ENCODE assay signal across 20 mouse cellular contexts in genomic region chr4:59894977-59895575, GRCm38 (mm10). TPM values are rescaled to one million over a fixed set of nuclear protein-coding genes. Genes with fewer than 3 reads are reported as not detected.
DNase-seq lines count a peak whose midpoint lies in the region; ATAC-seq and TF ChIP-seq lines count a peak whose summit lies in the region.
"Had no signal": no experiment of that assay in that cellular context is flagged by ENCODE, and none has a peak within 500 bp of the region (broad histone marks: within the 10 kb centered on the region; RNA-seq: fewer than 3 reads in every experiment).

No protein-coding gene starts in this region.

- H3K27me3 ChIP-seq in heart, embryonic 10.5 days (ENCODE audit: insufficient read depth, poor library complexity, severe bottlenecking) = no peaks in the 10 kb centered on the region
- H3K27me3 ChIP-seq in heart, embryonic 11.5 days (ENCODE audit: control insufficient read depth, insufficient read depth, low read length) = no peaks in the 10 kb centered on the region
- H3K27me3 ChIP-seq: intestine, embryonic 15.5 days; neural tube, embryonic 12.5 days had no signal

- no peak overlapping the region for H3K4me3 ChIP-seq in heart, embryonic 10.5 days
- H3K4me3 ChIP-seq in heart, embryonic 11.5 days (ENCODE audit: low read depth, low read length) = no peak overlapping the region
- no peak overlapping the region for H3K4me3 ChIP-seq in bone marrow macrophage, adult 2 months (ENCODE audit: insufficient read depth, low read length)
- H3K4me3 ChIP-seq: forebrain, embryonic 10.5 days; intestine, embryonic 15.5 days; neural tube, embryonic 12.5 days had no signal

- TF ChIP-seq CTCF in bone marrow macrophage, adult 2 months (IDR thresholded peaks at IDR 0.05; ENCODE audit: low read depth, low read length) = no peak

- H3K36me3 ChIP-seq in heart, embryonic 10.5 days = peaks cover 22% of the 10 kb centered on the region
- no peaks in the 10 kb centered on the region for H3K36me3 ChIP-seq in heart, embryonic 11.5 days (ENCODE audit: control insufficient read depth, insufficient read depth, low read length)
- H3K36me3 ChIP-seq: intestine, embryonic 15.5 days had no signal

- peaks cover 40% of the 10 kb centered on the region for H3K4me1 ChIP-seq in heart, embryonic 10.5 days
- H3K4me1 ChIP-seq in heart, embryonic 11.5 days (ENCODE audit: control insufficient read depth, insufficient read depth, low read length) = peaks cover 33% of the 10 kb centered on the region
- H3K4me1 ChIP-seq in bone marrow macrophage, adult 2 months (ENCODE audit: control insufficient read depth, insufficient read depth, low read length) = peaks cover 24% of the 10 kb centered on the region
- H3K4me1 ChIP-seq: forebrain, embryonic 10.5 days; intestine, embryonic 15.5 days; neural tube, embryonic 12.5 days had no signal

- WGBS in heart, embryonic 10.5 days = 90% methylated on average over 3 of the region's 3 CpGs
- WGBS in heart, embryonic 11.5 days (ENCODE audit: insufficient replicate concordance) = 79% methylated on average over 3 of the region's 3 CpGs

- ATAC-seq in heart, embryonic 11.5 days (replicated peaks; ENCODE audit: insufficient number of reproducible peaks, low FRiP score, low TSS enrichment) = no peak
- ATAC-seq in megakaryocyte progenitor cell, adult 5-6 weeks (replicated peaks; ENCODE audit: poor library complexity) = peak; percentile 71
- ATAC-seq: intestine, embryonic 15.5 days; midbrain, embryonic 16.5 days had no signal

- DNase-seq in heart, embryonic 10.5 days (ENCODE audit: low spot score) = no peak
- peak; percentile 42 for DNase-seq in thymus, postnatal 0 days (ENCODE audit: low spot score)
- DNase-seq in thymus, postnatal 14 days = no peak
- DNase-seq in retina, embryonic 14.5 days (ENCODE audit: low spot score) = no peak
- no peak for DNase-seq in urinary bladder, adult 18-20 months (ENCODE audit: low spot score in 2 of 2)
- DNase-seq: adrenal gland, adult 8-10 months; cerebellum, postnatal 14 days; lung, postnatal 36 days had no signal

- no peaks in the 10 kb centered on the region for H3K9me3 ChIP-seq in heart, embryonic 10.5 days
- no peaks in the 10 kb centered on the region for H3K9me3 ChIP-seq in heart, embryonic 11.5 days (replicated peaks; ENCODE audit: control insufficient read depth, low read length)
- H3K9me3 ChIP-seq: forebrain, embryonic 10.5 days; intestine, embryonic 15.5 days; neural tube, embryonic 12.5 days had no signal

- H3K4me2 ChIP-seq in heart, embryonic 11.5 days = no peak overlapping the region
- H3K4me2 ChIP-seq: intestine, embryonic 15.5 days; neural tube, embryonic 12.5 days had no signal

- peak overlapping the region; percentile 62; the same call in 1 of the 2 replicates for H3K27ac ChIP-seq in heart, embryonic 10.5 days
- H3K27ac ChIP-seq in heart, embryonic 11.5 days (ENCODE audit: low read depth, low read length) = no peak overlapping the region
- peak overlapping the region; percentile 22 for H3K27ac ChIP-seq in bone marrow macrophage, adult 2 months (ENCODE audit: insufficient read depth, low read depth, low read length)
- H3K27ac ChIP-seq: forebrain, embryonic 10.5 days; intestine, embryonic 15.5 days; liver, embryonic 14.5 days; neural tube, embryonic 12.5 days had no signal

- H3K9ac ChIP-seq in heart, embryonic 11.5 days (ENCODE audit: low read depth, low read length) = no peak overlapping the region
- H3K9ac ChIP-seq: intestine, embryonic 15.5 days; liver, embryonic 14.5 days; neural tube, embryonic 12.5 days had no signal

- TF ChIP-seq POLR2A in bone marrow macrophage, adult 2 months (IDR thresholded peaks at IDR 0.05; ENCODE audit: borderline replicate concordance, low read depth, low read length) = no peak

RNA-seq across cellular contexts. Expression of gene Slc46a2, which starts 19.8 kb away (rescaled TPM):
- 0.10 and 0.17 TPM in 2 replicates for polyA plus RNA-seq in heart, embryonic 10.5 days (2016; fragmentation: Nextera tagmentation; extraction: Ambion mirVana)
- 0.13 and 0.39 TPM in 2 replicates for polyA plus RNA-seq in heart, embryonic 11.5 days (2014; fragmentation: Nextera tagmentation; extraction: Ambion mirVana)
- 81.4 and 85.7 TPM in 2 replicates for polyA plus RNA-seq in thymus, postnatal 0 days (2015; fragmentation: Nextera tagmentation; extraction: Ambion mirVana)
- 0.47 TPM in 1 of 2 replicates, not detected in the other for polyA plus RNA-seq in bone marrow macrophage, adult 2 months (2012; ENCODE audit: insufficient read depth, insufficient read length, missing spikeins)
- not detected in 2 replicates for total RNA-seq in megakaryocyte progenitor cell, adult 5-6 weeks (2015)
- total RNA-seq in megakaryocyte progenitor cell, adult 5-6 weeks (2017) = not detected in 2 replicates
- total RNA-seq: adrenal gland, adult 8-10 months; layer of hippocampus, postnatal 14 days; left cerebral cortex, postnatal 36 days had no signal
- polyA plus RNA-seq: embryonic facial prominence, embryonic 11.5 days; forebrain, embryonic 10.5 days; hindbrain, embryonic 11.5 days; intestine, embryonic 15.5 days; liver, embryonic 14.5 days; neural tube, embryonic 12.5 days had no signal

Comparison
In these comparisons a context has a peak if more than half of its experiments do, and no peak if none do; other contexts are left out.
1. RNA of gene Slc46a2, which starts 19.8 kb away (polyA plus RNA-seq): 81.4 to 85.7 TPM in thymus, postnatal 0 days; 0.13 to 0.39 TPM in heart, embryonic 11.5 days, 0.10 to 0.17 TPM in heart, embryonic 10.5 days and 0.47 TPM in bone marrow macrophage, adult 2 months; every median in the first group is over 10 times any median in the second.